Mouse (Mus musculus) lung, postnatal 0 days (tissue): ENCODE measurements at regions not wholly inside any gene's neighbourhood (a gene's known extent, or its start where the extent isn't known, plus 50 kb on each side); places are given as distances from the start of the nearest gene placed in this dataset.
A peak's percentile ranks its signal among the peaks of the same experiment; 100 is the strongest.

ENCODE experiments used
- CTCF ChIP-seq: IDR thresholded peaks from 2 replicates; pipeline ENCODE4 v1.5.1; 2016; ENCODE audit warnings: antibody characterized with exemption, mild to moderate bottlenecking
- EP300 ChIP-seq: IDR thresholded peaks from 2 replicates; pipeline ENCODE4 v1.6.1; 2016; ENCODE audit warnings: antibody characterized with exemption, mild to moderate bottlenecking, control low read depth

DNA sequence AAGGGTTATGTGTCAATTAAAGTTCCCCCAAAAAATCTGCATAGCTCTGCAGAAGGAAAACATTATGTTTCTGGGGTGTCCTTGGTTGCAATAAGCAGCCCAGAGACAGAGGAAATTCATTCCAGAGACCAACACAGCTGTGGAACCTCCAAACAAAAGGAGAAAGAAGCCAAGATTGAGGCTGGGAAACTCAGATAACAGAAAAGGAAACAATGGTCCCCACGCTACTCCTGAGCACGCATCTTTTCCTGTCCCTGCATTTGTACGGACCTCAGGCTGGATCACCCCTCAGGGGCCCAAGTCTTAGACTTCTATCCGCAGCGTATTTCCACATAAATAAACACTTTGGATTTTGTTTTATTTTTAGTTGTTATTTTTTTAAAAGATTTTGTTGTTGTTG lies 138.9 kb downstream of the Psmg1 start:
- no peak for TF ChIP-seq CTCF
- peak; percentile 84 for TF ChIP-seq EP300
